Mouse (Mus musculus): ENCODE data around the gene Etv3.
"Not testable (repeated sequence)": the region's sequence is repeated elsewhere in the genome, so short reads cannot be mapped to it uniquely, and the experiment has no call there.

Etv3 gene

GRCm38 (mm10) chr3:87525043-87525836, at the start of gene Etv3:
Gene Etv3, plus strand, starts transcription at chr3:87525407.
- DNase-seq, result peak; percentile 89

DNA sequence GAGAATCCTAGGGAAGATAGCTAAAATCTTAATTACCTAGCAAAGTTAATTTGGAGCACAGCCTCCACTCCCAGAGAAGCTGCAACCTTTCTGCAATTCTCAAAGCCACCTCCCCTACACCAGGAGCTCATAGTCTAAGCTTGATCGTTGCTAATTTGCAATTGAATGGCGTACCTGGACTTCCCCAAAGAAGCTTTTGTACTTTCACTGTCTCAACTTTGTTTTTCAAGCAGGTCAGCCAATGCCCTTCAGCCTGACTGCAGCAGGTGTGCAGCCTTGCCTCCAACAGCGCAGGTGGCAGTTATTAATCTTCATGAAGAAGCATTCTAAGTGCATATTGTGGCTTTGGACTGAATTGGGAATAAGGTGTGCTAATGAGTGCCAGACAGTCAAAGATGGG, 47.3 kb upstream of the Etv3 start:
- not testable (repeated sequence) for DNase-seq

DNA sequence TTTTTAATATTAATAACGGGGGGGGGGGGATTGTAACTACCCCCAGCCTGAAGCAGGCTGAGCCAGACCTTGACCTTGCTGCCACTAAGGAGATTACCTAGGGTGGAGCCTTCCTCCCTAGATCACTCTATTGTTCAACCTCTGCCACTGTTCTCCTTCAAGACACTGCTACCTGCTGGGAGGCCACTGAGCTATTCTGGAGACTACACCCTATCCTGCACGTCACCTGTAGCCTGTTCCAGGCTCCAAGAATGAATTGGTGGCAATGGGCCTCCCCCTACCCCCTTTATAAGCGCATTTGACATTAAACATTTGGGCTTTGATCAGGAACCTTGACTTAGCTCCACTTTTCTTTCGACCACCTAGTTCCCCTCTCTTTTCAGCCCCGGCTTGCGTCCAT, 46.6 kb upstream of the Etv3 start:
- not testable (repeated sequence) for DNase-seq

DNA sequence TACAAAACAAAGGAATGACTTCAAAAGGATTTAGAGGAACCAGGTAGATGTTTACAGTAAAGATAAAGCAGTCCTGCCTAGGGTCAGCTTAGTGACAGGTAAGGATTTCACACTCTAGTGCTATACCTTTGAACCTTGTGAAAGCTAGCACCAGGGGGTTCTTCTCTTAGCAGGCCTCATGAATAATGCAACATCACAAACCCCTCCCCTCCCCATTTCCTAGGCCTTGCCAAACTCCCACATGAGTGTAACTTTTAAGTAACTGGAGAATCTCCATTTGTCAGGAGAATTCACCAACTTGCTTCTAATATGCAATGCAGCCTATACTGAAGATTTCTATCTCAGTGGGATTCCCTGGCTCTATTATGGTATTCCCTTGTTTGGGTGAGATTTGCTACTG, 46.0 kb upstream of the Etv3 start:
- not testable (repeated sequence) for DNase-seq

DNA sequence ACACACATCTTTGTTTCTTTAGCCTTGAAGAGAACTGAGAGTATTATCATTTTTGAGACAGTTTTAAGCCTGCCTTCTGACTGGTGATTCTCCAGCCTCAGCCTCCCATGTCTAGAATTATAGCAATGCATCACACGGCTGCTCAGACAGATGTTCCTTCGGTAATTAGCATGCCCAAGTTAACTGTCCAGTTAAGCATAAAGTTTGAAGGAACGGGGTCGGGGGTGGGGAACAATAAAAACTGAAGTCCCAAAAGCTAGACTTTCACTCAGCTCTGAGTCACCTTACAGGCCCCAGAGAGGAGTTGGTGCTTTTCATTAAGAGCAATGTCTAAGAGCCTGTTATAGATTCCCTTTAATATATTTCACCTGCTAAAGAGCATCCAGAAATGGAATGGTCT, 37.8 kb upstream of the Etv3 start:
- DNase-seq, result no peak

DNA sequence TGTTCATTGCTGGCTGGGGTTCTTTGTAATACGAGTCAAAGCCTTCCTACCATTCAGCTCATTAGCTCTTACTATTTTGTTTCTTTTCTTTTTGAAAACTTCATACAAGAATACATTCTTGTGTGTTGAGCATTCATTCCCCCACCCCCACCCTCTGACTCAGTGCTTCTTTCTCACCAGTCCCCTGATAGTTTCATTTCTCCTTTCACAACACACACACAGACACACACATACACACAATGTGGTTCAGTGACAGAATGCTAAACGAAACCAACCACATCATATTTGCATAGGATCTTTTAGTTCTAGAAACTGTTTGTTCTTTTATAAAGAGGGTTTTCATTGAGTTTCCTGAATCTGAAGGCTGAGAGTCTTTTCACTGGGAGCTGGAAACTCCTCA, 37.3 kb upstream of the Etv3 start:
- no peak for DNase-seq

DNA sequence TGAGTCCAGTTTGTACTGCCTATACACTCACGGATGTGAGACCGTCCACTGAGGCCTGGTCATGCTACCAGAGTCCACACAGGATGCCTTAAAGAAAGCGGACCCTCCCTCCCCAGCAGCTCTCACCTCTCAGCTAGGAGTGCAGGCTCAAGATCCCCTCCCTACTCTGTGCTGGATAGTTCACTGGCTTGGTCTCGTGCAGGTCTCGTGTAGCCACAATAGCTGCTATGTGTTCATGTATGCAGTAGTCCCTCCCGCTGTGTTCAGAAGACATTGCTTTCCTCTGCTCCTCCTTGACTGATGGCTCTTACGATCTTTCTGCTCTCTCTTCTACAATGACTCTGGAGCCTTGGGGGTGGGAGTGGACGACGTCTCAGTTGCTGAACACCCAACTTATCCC, 26.9 kb upstream of the Etv3 start:
- DNase-seq, result no peak

GRCm38 (mm10) chr3:87499072-87499471, 26.1 kb upstream of the Etv3 start:
- peak; percentile 69 for DNase-seq

DNA sequence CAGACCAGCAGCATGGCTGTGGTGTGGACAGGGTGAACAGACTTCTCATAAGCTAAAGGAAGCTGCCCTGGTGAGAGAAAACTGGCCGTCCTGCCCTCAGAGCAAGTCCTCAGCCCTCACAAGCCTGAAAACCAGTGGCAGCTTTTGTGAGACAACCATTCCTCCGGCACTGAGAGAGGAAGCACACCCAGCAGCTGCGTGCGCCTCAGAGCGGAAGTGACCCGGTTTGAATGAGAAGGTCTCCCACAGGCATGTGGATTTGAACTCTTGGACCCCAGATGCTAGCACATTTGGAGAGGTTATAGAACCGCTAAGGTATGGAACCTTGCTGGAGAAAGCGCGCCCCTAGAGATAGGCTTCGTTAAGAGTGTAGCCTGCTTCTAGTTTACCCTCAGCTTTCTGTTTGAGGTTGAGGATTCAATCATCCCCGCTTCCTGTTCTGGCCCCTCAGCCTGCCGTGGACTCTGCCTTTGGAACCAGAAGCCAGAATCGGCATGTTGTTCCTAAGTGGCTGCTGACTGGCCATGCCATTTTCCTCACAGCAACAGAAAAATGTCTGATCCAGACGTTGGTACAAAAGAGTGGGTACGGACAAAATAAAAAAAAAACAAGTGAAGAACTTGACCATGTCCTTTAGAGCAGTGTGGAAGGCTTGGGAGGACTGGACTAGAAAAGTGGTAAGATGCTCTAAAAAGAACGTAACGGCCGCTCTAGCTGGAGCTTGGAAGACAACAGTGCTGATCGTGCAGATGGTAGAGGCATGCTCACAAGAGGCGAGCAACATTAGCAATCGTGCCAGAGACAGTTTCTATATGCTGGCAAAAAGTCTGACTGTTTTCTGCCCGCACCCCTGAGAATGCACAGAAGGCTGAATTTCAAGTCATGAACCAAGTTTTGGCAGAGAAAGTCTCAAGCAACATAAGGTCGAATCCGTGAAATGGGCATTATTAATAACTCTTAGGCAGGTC, 24.8 kb upstream of the Etv3 start:
- DNase-seq, result no peak

DNA sequence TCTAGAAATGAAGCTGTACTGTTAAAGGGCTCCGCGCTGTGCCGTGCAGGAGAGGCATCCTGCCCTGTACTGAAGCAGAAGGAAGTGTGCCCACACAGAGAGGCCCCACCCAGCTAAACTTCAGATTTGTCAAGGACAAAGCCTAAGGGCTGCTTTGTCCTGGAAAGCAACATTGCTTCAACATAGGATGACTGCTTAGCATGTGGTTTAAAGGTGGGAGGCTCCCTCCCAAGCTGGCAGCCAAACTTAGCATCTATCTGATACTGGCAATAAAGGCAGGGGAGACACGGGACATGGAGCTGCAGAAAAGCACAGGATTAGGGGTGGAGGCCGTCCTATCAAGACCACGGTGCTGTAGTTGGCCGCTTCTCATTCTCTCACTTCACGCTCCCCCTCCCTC, 24.1 kb upstream of the Etv3 start:
- DNase-seq, result no peak

GRCm38 (mm10) chr3:87502771-87503170, 22.4 kb upstream of the Etv3 start:
- DNase-seq, result no peak

DNA sequence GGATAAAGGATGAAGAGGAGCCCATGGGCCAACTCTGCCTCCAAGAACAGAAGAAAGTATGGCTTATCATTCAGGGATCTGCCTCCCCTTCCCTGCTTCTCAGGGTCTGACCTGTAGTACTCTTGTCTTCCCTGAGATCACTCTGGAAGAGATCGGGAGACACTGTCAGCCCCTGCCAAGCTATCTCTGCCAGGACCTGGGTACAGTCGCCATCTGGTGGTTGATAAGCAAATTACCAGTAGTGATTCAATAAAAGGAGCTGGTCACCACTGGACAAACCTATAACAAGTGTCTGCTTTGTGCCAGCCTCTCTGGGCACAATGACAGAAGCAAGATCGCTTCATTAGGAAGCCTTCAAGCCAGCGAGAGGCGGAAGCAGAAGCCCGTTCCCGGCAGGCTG, 20.9 kb upstream of the Etv3 start:
- peak; percentile 33 for DNase-seq

GRCm38 (mm10) chr3:87504749-87505425, 20.3 kb upstream of the Etv3 start:
- no peak for DNase-seq

DNA sequence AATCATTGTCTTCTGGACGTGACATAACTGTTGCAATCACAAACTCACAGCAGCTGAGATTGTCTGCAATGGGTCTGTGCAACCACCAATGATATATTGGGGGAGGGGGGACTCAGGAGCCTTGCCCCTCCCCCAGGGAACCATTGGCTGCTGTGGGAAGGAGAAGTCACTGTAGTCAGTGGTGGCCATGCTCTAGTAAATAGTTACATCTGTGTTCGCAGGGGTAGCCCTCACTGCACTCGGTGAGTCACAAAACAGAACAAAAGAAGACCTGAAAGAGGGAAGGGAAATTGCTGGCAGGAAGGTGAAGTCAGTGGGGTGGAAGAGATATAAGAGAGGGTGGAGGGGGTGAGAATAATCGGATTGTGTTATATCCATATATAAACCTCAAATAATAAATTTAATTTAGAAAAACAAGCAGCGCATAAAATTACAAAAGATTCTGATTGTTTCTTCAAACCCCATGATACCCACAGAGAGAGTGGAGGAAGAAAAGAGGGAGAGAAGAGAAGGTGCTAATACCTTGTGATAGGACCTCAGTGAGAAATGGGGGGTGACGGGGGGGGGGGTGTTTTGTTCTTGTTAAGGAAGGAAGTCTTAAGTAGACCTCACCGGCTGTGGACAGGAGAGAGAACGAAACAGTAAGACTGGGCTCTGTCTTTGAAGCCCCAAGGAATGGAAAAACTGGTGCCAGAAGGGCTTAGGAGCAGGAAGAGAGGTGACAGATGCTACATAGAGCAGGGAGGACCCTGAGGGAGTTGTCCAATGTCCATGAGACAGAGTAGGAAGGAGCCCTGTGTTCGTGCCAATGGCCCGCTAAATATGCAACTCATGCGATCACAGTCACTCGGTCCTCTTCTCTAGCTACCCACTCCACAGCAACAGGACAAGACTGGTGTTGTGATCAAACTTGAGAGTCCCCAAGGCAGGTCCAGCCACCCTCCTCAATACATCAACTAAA, 18.5 kb upstream of the Etv3 start:
- DNase-seq, result no peak

DNA sequence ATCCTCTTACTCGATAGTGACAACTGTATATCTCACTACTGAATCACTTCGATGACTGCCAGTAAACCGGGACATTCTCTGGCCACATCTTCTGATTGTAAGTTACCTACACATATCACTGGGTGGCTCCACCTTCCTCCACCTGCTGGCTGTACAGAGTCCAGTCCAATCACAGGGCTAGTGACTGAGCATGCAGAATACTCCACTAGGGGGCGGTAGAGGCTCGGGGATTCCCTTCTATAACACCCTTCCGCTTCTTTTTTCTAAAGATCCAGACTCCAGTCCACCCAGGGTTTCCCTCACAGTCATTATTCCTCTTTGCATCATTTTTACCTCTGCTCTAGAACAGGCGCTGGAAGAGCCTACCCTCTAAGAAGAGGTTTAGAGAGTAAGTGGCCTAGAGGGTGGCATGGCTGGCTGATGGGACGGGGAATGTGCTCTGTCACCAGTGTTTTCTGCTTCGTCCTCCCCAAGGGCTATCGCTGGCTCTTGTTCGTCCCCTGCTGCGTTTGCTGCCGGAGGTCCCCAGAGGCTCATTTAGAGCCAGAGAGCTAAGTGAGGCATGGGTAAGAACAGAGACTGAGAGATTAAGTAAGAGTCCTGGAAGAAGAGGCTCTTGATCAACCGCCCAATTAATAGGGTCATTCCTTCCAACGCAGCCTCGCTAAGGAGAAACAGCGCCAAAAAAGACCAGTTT, 16.9 kb upstream of the Etv3 start:
- peak; percentile 89 for DNase-seq

GRCm38 (mm10) chr3:87509061-87509460, 16.1 kb upstream of the Etv3 start:
- peak; percentile 79 for DNase-seq

DNA sequence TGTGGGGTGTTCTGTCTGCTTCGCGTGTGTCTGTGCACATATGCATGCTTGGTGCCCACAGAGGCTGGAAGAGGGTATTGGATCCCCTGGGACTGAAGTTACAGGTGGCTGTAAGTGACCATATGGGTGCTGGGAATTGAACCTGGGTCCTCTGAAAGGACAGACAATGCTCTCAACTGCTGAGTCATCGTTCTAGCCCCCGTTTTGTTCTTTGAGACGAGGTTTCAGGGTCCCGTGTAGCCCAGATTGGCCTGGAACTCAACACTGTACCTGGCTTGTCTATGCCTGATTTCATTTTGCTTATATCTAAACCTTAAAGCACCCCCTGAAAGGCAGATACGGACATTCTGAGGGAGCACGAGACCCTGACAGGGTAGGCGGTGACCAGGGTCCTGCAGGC, 14.4 kb upstream of the Etv3 start:
- no peak for DNase-seq

GRCm38 (mm10) chr3:87511971-87512765, 13.0 kb upstream of the Etv3 start:
- no peak for DNase-seq

DNA sequence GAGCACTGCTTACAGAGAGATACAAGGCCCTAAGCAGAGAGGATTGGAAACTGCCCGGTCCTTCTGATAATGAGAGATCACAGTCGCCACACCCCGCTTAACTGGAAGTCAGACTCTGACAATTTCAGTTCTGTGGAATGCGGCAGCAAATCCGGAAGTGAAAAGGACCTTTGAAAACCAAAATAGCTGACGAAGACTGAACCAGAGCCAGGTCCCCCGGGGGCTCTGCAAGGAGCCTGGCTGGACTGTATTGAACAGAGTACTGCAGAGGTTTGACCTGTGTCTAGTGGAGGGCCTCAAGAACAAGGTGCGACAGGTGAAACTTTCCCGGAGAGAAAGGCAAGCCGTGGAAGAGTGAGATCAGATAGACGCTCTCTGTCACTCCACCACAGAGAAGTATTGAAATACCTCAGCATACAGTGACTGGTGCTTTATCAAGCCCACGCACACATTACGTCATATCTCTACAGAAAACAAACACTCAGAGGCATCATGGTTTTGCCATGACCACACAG, 9.6 kb upstream of the Etv3 start:
- peak; percentile 55 for DNase-seq

DNA sequence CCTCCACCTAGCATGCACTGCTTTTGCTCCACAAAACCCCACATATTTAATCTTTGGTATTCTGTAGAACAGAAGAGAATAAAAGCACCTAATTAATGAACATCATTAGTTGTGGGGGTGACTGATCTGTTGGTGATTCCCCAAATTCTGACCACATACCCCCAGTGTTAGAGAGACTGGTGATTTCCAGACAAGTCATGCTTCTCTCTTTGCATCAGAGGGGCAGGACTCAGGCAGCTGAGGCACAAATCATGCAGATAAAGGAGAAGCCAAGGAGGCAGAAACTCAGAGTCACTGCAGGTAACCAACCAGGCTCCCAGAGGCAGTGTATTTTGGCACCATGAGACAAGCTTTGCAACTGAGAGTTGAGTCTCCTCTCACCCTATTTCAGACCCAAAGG, 6.8 kb upstream of the Etv3 start:
- no peak for DNase-seq
